Mouse (Mus musculus): ENCODE data around the gene Iqgap1. TPM values are rescaled to one million over a fixed set of nuclear protein-coding genes. Genes with fewer than 3 reads are reported as not detected.

The Iqgap1 gene
- polyA plus RNA-seq, 1 experiment from 2014 or later, result 14.4 TPM

GRCm38 (mm10) chr7:80742671-80743070 lies 83.1 kb downstream of the Iqgap1 start:
- ATAC-seq (ENCODE audit: insufficient read depth), result no peak
- H3K27me3 ChIP-seq, result no peaks in the 10 kb centered on the region
- H3K4me1 ChIP-seq (replicated peaks), result no peaks in the 10 kb centered on the region
- no peak overlapping the region for H3K4me3 ChIP-seq (replicated peaks)
- H3K36me3 ChIP-seq (replicated peaks), result peaks cover 59% of the 10 kb centered on the region
- no peak overlapping the region for H3K4me2 ChIP-seq
- H3K27ac ChIP-seq (replicated peaks), result no peak overlapping the region
- no peak overlapping the region for H3K9ac ChIP-seq
- H3K9me3 ChIP-seq (replicated peaks), result no peaks in the 10 kb centered on the region
- 69% methylated on average over 3 of the region's 3 CpGs for WGBS (ENCODE audit: insufficient replicate concordance)

- H3K4me1 ChIP-seq (replicated peaks), result 0 out of 2 replicates have a peak, but pooled peaks cover 6% of the 10 kb centered on the region
- ATAC-seq (ENCODE audit: insufficient read depth), result no peak; the same call in 1 of the 2 replicates
- H3K36me3 ChIP-seq (replicated peaks), result peaks cover 54% of the 10 kb centered on the region
- H3K4me2 ChIP-seq, result no peak overlapping the region
- H3K4me3 ChIP-seq (replicated peaks), result no peak overlapping the region
- no peak overlapping the region for H3K27ac ChIP-seq (replicated peaks)
- no peaks in the 10 kb centered on the region for H3K9me3 ChIP-seq (replicated peaks)
- WGBS (ENCODE audit: insufficient replicate concordance), result 36% methylated on average over 7 of the region's 7 CpGs
- H3K27me3 ChIP-seq, result no peaks in the 10 kb centered on the region
- H3K9ac ChIP-seq, result no peak overlapping the region
These were observed 84.8 kb downstream of the Iqgap1 start for GRCm38 (mm10) chr7:80740954-80741353.

- Histone ChIP-seq H3K9me3 (replicated peaks) (no peaks in the 10 kb centered on the region), H3K4me1 (replicated peaks) (0 out of 2 replicates have a peak, but pooled peaks cover 6% of the 10 kb centered on the region), H3K4me2 (no peak overlapping the region), H3K27me3 (no peaks in the 10 kb centered on the region), H3K4me3 (replicated peaks) (no peak overlapping the region), H3K9ac (no peak overlapping the region), H3K27ac (replicated peaks) (no peak overlapping the region), H3K36me3 (replicated peaks) (peaks cover 46% of the 10 kb centered on the region)
- ATAC-seq (ENCODE audit: insufficient read depth), result no peak
- WGBS (ENCODE audit: insufficient replicate concordance), result 57% methylated on average over 10 of the region's 10 CpGs
These were observed 89.6 kb downstream of the Iqgap1 start for GRCm38 (mm10) chr7:80736199-80736598.

- whole genome bisulfite sequencing (ENCODE audit: insufficient replicate concordance), result 75% methylated on average over 11 of the region's 11 CpGs
- H3K27me3 ChIP-seq, result no peaks in the 10 kb centered on the region
- 0 out of 2 replicates have a peak, but pooled peaks cover 6% of the 10 kb centered on the region for H3K4me1 ChIP-seq (replicated peaks)
- no peak overlapping the region for H3K4me3 ChIP-seq (replicated peaks)
- no peak overlapping the region for H3K4me2 ChIP-seq
- no peak overlapping the region for H3K9ac ChIP-seq
- H3K27ac ChIP-seq (replicated peaks), result no peak overlapping the region
- no peak for ATAC-seq (ENCODE audit: insufficient read depth)
- H3K9me3 ChIP-seq (replicated peaks), result no peaks in the 10 kb centered on the region
- peaks cover 48% of the 10 kb centered on the region for H3K36me3 ChIP-seq (replicated peaks)
These were observed 92.8 kb downstream of the Iqgap1 start for GRCm38 (mm10) chr7:80732986-80733385.

- no peak for ATAC-seq (ENCODE audit: insufficient read depth)
- Histone ChIP-seq H3K4me1 (replicated peaks) (no peaks in the 10 kb centered on the region), H3K9me3 (replicated peaks) (no peaks in the 10 kb centered on the region), H3K4me3 (replicated peaks) (no peak overlapping the region), H3K27me3 (no peaks in the 10 kb centered on the region), H3K27ac (replicated peaks) (no peak overlapping the region), H3K9ac (no peak overlapping the region), H3K4me2 (no peak overlapping the region), H3K36me3 (replicated peaks) (peaks cover 56% of the 10 kb centered on the region)
- WGBS (ENCODE audit: insufficient replicate concordance), result 25% methylated on average over 8 of the region's 8 CpGs
These were observed 96.1 kb downstream of the Iqgap1 start for GRCm38 (mm10) chr7:80729662-80730061.

- Histone ChIP-seq H3K4me3 (replicated peaks) (no peak overlapping the region), H3K4me2 (no peak overlapping the region), H3K4me1 (replicated peaks) (peaks cover 40% of the 10 kb centered on the region), H3K9me3 (replicated peaks) (no peaks in the 10 kb centered on the region), H3K27me3 (no peaks in the 10 kb centered on the region), H3K9ac (no peak overlapping the region), H3K36me3 (replicated peaks) (peaks cover 56% of the 10 kb centered on the region), H3K27ac (replicated peaks) (no peak overlapping the region)
- no peak for ATAC-seq (ENCODE audit: insufficient read depth)
- WGBS (ENCODE audit: insufficient replicate concordance), result 69% methylated on average over 9 of the region's 9 CpGs
These were observed 104.7 kb downstream of the Iqgap1 start for GRCm38 (mm10) chr7:80721041-80721440.

GRCm38 (mm10) chr7:80719582-80719981 lies 106.2 kb downstream of the Iqgap1 start:
- Histone ChIP-seq H3K27ac (replicated peaks) (no peak overlapping the region), H3K4me3 (replicated peaks) (no peak overlapping the region), H3K9me3 (replicated peaks) (no peaks in the 10 kb centered on the region), H3K4me1 (replicated peaks) (peaks cover 45% of the 10 kb centered on the region), H3K4me2 (no peak overlapping the region), H3K9ac (no peak overlapping the region), H3K36me3 (replicated peaks) (peaks cover 56% of the 10 kb centered on the region), H3K27me3 (no peaks in the 10 kb centered on the region)
- no peak for ATAC-seq (ENCODE audit: insufficient read depth)
- 52% methylated on average over 7 of the region's 7 CpGs for WGBS (ENCODE audit: insufficient replicate concordance)

GRCm38 (mm10) chr7:80719038-80719437 lies 106.7 kb downstream of the Iqgap1 start:
- Histone ChIP-seq H3K27me3 (no peaks in the 10 kb centered on the region), H3K4me3 (replicated peaks) (no peak overlapping the region), H3K9me3 (replicated peaks) (no peaks in the 10 kb centered on the region), H3K36me3 (replicated peaks) (peaks cover 54% of the 10 kb centered on the region), H3K9ac (no peak overlapping the region), H3K4me2 (no peak overlapping the region), H3K27ac (replicated peaks) (no peak overlapping the region), H3K4me1 (replicated peaks) (peaks cover 45% of the 10 kb centered on the region)
- peak; percentile 74 for ATAC-seq (ENCODE audit: insufficient read depth)
- 39% methylated on average over 2 of the region's 2 CpGs for WGBS (ENCODE audit: insufficient replicate concordance)

- ATAC-seq (ENCODE audit: insufficient read depth), result no peak
- H3K4me3 ChIP-seq (replicated peaks), result no peak overlapping the region
- peaks cover 54% of the 10 kb centered on the region for H3K36me3 ChIP-seq (replicated peaks)
- H3K4me2 ChIP-seq, result no peak overlapping the region
- H3K27me3 ChIP-seq, result no peaks in the 10 kb centered on the region
- H3K9me3 ChIP-seq (replicated peaks), result no peaks in the 10 kb centered on the region
- WGBS (ENCODE audit: insufficient replicate concordance), result 75% methylated on average over 8 of the region's 8 CpGs
- peaks cover 45% of the 10 kb centered on the region for H3K4me1 ChIP-seq (replicated peaks)
- no peak overlapping the region for H3K27ac ChIP-seq (replicated peaks)
- no peak overlapping the region for H3K9ac ChIP-seq
These were observed 107.3 kb downstream of the Iqgap1 start for GRCm38 (mm10) chr7:80718471-80718870.

- peaks cover 45% of the 10 kb centered on the region for H3K4me1 ChIP-seq (replicated peaks)
- H3K27ac ChIP-seq (replicated peaks), result no peak overlapping the region
- 0 out of 2 replicates have a peak overlapping the region, but pooled peaks have one; percentile 1 for H3K4me2 ChIP-seq
- no peak overlapping the region for H3K4me3 ChIP-seq (replicated peaks)
- no peak for ATAC-seq (ENCODE audit: insufficient read depth)
- peaks cover 41% of the 10 kb centered on the region; the same call in 1 of the 2 replicates for H3K36me3 ChIP-seq (replicated peaks)
- no peaks in the 10 kb centered on the region for H3K27me3 ChIP-seq
- H3K9ac ChIP-seq, result no peak overlapping the region
- no peaks in the 10 kb centered on the region for H3K9me3 ChIP-seq (replicated peaks)
- WGBS (ENCODE audit: insufficient replicate concordance), result 31% methylated on average over 9 of the region's 9 CpGs
These were observed 109.0 kb downstream of the Iqgap1 start for GRCm38 (mm10) chr7:80716758-80717157.

- Histone ChIP-seq H3K9ac (no peak overlapping the region), H3K27ac (replicated peaks) (no peak overlapping the region), H3K27me3 (no peaks in the 10 kb centered on the region), H3K4me1 (replicated peaks) (peaks cover 42% of the 10 kb centered on the region), H3K4me3 (replicated peaks) (no peak overlapping the region), H3K9me3 (replicated peaks) (no peaks in the 10 kb centered on the region), H3K4me2 (no peak overlapping the region), H3K36me3 (replicated peaks) (peaks cover 37% of the 10 kb centered on the region; the same call in 1 of the 2 replicates)
- 71% methylated on average over 7 of the region's 7 CpGs for WGBS (ENCODE audit: insufficient replicate concordance)
- peak; percentile 32 for ATAC-seq (ENCODE audit: insufficient read depth)
These were observed 110.5 kb downstream of the Iqgap1 start for GRCm38 (mm10) chr7:80715306-80715705.

GRCm38 (mm10) chr7:80711496-80711895 lies 114.3 kb downstream of the Iqgap1 start:
- H3K27ac ChIP-seq (replicated peaks), result no peak overlapping the region
- H3K4me3 ChIP-seq (replicated peaks), result no peak overlapping the region
- H3K4me2 ChIP-seq, result no peak overlapping the region
- no peaks in the 10 kb centered on the region for H3K9me3 ChIP-seq (replicated peaks)
- no peak overlapping the region for H3K9ac ChIP-seq
- H3K36me3 ChIP-seq (replicated peaks), result 0 out of 2 replicates have a peak, but pooled peaks cover 22% of the 10 kb centered on the region
- peaks cover 9% of the 10 kb centered on the region for H3K4me1 ChIP-seq (replicated peaks)
- no peaks in the 10 kb centered on the region for H3K27me3 ChIP-seq
- 60% methylated on average over 8 of the region's 8 CpGs for WGBS (ENCODE audit: insufficient replicate concordance)
- no peak for ATAC-seq (ENCODE audit: insufficient read depth)

All from liver, embryonic 15.5 days (tissue).